Mouse (Mus musculus) spleen, adult 2 months (tissue): Measurements from ENCODE around the gene H2-M5.

Experiments used
- CTCF ChIP-seq: fragments of 200-500 bp; IDR thresholded peaks from 2 replicates; pipeline ENCODE4 v1.5.1; 2011; ENCODE audit warnings: mild to moderate bottlenecking, inconsistent platforms; ENCODE audit not compliant: insufficient read depth, insufficient read length, insufficient replicate concordance; ENCODE audit errors: extremely low read depth
- POLR2A ChIP-seq: fragments of 200-500 bp; IDR thresholded peaks from 2 replicates; pipeline ENCODE4 v1.6.1; 2011; ENCODE audit warnings: low read depth, low read length, inconsistent platforms

DNA sequence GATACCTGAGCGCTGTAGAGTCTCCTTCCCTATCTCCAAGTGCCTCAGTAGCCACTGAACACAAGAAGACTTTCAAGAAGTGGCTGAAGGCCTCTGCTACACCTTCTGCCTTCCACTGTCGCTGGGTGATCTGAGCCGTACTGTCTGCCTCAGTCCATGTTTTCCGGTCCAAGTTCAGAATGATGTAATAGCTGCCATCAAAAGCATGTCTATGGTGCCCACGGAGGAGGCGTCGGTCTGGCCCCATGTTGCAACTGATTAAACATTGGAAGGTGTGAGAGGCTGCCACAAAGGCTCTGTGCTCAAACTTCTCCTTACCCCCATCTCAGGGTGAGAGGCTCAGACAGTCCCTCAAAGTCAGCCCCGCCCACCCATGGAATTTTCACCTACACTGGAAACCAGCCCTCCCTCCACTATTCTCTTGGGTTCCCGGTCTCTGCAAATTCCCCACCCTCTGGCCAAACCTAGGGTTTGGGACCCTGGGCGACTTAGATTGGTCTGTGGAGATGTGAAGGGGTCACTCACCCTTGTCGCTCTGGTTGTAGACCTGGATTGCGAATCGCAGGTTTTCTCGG is 18.9 kb downstream of the H2-M5 start:
- TF ChIP-seq CTCF (no peak), POLR2A (no peak)
